Mouse (Mus musculus) small intestine, adult 2 months (tissue): ENCODE measurements around the gene Gm7694.

Experiments
- CTCF ChIP-seq: fragments of 200-500 bp; IDR thresholded peaks from 2 replicates; pipeline ENCODE4 v1.5.1; 2012; ENCODE audit warnings: low read depth, mild to moderate bottlenecking, control low read depth, inconsistent platforms, low read length, moderate library complexity, mixed read lengths; ENCODE audit not compliant: insufficient replicate concordance, insufficient read length; ENCODE audit errors: extremely low read depth
- POLR2A ChIP-seq: fragments of 200-500 bp; IDR thresholded peaks from 2 replicates; pipeline ENCODE4 v1.6.1; 2012; ENCODE audit warnings: low read depth, mild to moderate bottlenecking, control low read depth, inconsistent platforms, low read length, moderate library complexity

DNA sequence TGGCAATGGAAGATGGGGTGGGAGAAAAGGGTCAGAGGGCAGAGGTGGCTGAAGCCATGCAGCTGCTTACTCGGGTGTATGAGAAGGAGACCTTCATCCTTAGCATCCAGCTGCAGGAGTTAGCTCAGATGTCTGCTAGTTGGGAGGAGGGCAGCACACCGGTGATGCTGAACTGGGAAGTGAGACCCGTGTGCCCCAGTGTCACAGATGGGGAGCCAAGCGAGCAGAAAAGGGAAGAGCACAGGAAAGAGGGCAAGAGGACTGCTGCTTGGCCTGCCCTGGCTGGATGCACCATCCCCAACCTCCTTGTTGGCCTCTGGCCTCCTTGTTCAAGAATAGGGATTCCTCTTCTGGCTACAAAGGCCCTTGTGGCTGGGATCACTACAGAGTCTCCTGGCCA, 6.6 kb downstream of the Gm7694 start:
- TF ChIP-seq CTCF (no peak), POLR2A (no peak)
